Mouse (Mus musculus) cerebellum, postnatal 36 days (tissue): ENCODE data around the gene Pim2.
"Not testable (repeated sequence)": the region's sequence is repeated elsewhere in the genome, so short reads cannot be mapped to it uniquely, and the experiment has no call there.

Source experiments
- DNase-seq, 2 experiments: peaks; one replicate each; pipeline ENCODE4 v3.0.0; 2021 to 2022; ENCODE audit warnings: mixed read lengths in 2 of 2

The Pim2 gene

DNA sequence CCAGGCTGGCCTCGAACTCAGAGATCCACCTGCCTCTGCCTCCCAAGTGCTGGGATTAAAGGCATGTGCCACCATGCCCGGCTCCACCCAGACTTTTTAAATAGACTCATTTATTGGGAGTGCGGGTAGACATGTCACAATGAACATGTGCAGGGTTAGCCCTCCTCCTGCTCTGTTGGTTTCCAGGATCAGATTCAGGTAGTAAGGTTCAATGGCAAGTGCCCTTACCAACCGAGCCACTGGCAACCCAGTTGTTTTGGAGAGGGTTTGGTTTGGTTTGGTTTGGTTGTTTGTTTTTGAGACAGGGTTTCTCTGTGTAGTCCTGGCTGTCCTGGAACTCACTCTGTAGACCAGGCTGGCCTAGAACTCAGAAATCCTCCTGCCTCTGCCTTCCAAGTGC, 31.2 kb downstream of the Pim2 start, which contains the start of gene Gm10490:
Gene Gm10490, plus strand, starts transcription at position 301 of the 400 bp plus-strand sequence.
- not testable (repeated sequence) for DNase-seq

DNA sequence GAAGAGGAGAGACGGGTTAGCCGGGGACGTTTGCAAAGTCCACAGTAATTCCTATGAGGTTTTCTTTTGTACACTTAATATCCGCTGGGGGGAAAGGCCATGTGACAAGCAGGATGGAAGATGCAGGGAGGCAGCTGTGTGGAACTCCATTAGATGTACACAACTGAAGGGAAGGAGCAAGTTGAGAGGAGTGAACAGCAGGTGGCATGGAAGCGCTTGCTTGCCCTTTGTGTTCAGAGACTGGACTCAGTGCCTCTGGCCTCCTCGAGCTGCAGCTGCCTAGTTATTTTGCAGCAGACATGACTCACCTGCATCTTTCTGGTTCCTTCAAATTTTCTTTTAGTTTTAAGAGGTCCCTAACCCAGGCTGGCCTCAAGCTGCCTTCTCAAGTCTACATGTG, 32.4 kb downstream of the Pim2 start:
- DNase-seq, result no peak

DNA sequence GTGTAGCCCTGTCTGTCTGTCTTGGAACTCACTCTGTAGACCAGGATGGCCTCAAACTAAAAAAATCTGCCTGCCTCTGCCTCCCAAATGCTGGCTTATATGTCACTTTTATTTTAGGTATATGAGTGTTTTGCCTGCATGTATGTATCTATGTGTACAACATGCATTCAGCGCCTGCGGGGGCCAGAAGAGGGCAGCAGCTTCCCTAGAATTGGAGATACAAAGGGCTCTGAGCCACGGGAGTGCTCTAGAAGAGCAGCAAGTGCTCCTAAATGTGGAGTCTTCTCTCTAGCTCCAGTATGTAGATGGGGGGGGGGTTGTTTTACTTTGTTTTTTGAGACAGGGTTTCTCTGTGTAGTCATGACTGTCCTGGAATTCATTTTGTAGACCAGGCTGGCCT, 37.6 kb downstream of the Pim2 start:
- DNase-seq, result peak; percentile 18 to 50

DNA sequence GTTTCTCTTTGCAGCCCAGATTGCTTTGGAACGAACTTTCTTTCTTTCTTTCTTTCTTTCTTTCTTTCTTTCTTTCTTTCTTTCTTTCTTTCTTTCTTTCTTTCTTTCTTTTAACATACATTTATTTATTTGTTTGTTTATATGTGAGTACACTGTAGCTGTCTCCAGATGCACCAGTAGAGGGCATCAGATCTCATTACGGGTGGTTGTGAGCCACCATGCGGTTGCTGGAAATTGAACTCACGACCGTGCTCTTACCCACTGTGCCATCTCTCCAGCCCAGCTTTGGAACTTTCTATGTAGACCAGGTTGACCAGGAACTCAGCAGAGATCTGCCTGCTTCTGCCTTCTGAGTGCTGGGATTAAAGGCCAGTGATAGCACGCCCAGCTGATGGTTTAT, 39.9 kb downstream of the Pim2 start:
- not testable (repeated sequence) for DNase-seq

DNA sequence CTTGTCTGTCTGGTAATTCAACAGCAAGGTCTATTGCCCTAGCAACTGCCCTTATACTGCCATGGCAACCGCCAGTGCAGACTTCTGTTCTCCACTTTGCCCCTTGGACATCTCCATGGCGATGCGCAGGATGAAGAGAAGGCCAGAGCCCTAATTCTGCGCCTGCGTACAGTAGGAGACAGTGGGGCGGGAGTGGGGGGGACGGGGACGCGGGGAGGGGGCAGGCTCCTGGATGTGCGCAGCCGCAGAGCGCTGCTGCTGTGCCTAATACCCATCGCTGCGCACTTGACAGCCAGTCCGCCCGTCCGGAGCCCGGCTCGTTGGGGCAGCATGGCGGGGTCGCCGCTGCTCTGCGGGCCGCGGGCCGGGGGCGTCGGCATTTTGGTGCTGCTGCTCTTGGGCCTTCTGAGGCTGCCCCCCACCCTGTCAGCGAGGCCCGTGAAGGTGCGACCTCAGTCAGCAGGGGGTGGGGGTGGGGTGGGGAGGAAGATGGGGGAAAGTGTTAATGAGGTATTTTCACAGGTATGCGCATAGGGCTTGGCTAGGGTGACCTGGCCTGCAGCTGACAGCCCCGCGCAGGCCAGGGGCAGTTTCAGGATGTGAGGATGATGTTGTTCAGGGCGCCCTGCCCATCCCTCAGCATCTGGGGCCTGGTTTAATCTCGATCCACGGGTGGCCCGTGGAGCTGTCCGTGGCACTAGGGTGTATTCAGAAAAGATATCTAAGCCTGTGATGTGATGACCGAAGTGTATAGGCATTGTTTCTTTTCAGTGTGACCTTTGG, 41.7 kb downstream of the Pim2 start, which contains the start of gene Pcsk1n:
Gene Pcsk1n, plus strand, starts transcription at position 222 of the 783 bp plus-strand sequence.
- DNase-seq, result peak; percentile 58 to 71

DNA sequence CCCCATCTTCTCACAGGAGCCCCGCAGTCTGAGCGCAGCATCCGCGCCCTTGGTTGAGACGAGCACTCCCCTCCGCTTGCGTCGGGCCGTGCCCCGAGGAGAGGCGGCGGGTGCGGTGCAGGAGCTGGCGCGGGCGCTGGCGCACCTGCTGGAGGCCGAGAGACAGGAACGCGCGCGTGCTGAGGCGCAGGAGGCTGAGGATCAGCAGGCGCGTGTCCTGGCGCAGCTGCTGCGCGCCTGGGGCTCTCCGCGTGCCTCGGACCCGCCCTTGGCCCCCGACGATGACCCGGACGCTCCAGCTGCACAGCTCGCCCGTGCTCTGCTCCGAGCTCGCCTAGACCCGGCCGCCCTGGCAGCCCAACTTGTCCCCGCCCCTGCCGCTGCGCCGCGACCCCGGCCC, 44.0 kb downstream of the Pim2 start:
- peak in 1 of 2 experiments; percentile 36 for DNase-seq

DNA sequence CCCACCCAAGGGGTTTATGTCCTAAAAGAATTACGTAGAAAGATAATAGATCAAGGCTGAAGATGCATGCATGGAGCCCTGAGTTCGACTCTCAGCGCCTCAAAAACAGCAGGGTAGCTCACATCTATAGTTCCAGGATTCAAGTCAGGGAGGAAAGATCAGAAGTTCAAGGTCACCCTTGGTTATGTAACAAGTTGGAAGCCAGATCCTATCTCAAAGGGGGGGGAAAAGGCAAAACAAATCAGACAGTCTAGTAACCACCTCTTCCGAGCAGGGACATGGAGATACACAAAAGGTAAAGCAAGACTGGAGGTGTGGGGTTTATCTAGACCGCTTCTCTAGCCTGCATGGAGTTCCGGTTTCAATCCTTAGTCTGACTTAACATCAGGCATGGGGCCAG, 48.2 kb downstream of the Pim2 start:
- DNase-seq, result no peak

DNA sequence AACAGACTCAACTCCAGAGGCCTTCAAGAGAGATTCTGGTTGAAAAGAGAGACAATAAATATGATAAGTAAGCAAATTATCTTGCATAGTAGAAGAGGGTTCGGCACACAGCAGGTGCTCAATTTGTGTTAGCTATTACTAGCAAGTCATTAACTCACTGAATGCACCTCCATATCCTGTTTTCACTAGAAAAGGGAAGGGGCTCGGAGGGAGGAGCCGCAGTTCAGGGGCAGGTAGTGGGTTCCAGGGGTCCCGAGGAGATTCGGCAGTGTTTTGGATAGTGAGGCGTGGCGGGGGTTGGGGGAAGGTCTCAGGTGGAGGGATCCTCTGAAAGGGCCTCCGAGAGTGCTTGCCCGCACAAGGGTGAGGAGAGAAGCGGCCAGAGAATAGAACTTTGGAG, 49.1 kb downstream of the Pim2 start:
- DNase-seq, result no peak

DNA sequence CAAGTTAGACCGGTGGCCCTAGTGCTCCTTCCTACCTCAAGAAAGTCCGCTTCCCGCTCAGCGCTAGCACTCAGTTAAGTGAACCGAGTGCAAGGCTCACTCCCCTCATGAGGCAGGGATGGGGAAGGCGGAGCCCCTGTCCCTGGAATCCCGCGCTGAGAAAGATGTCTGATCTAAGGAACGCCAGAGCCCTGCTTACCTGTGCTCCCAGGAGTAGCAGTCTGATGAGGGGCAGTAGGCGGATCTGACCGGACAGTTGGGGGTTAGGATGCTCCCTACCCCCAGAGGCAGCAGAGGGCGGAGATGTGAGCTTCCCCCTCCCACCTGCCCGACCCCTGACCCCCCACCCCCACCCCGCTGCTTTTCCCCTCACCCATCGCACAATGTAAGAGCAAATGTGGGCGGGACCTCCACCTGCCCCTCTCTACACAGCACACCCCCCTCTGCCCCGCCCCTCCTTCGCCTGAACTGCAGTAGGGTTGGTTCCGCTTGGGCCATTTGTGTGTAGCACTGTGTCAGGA, 50.3 kb downstream of the Pim2 start, which contains the start of gene Eras:
Gene Eras, minus strand, starts transcription at position 338 of the 521 bp plus-strand sequence.
- no peak for DNase-seq
